Comparison of ENCODE assay signal across 9 mouse cellular contexts in the genomic region with DNA sequence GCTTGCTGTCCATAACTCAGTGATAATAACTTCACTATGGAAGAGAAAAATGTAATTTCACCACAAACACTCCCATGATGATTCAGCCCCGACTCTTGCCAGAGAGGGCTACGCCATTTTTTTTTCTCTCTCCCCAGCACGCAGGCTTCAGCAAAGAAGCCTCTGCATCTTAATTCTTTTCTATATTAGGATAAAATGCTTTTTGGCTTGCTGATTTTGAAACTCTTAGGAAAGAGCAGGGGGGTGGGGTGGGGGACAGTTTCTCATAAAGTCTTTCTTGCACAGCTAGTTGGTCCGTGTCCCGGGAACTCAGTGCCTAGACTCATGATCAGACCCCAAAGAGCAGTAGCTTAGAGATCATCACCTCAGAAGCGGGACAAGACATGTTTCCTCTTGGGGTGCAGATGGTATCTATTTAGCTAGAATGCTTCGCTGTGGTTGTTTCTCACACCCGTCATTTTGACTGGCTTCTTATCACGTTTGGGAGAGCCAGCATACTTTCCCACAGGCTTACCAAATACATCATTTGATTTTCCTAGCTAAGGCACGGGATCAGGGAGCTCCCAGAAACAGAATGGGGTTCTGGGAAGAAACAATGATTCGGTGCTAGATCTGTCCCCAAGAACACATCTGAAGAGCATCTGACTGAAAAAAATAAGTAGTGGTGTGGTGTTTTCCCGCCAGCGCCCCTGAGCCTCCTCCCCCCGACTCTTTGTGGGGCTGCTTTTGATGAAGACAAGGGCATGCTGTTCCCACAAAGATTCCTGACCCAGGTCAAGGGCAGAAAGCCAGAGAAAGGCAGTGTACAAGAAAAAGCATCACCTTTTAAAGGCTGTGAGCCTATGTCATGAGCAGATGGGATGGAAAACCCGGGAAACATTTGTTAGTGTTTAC.
A peak's percentile ranks its signal among the peaks of the same experiment; 100 is the strongest.
DNase-seq lines count a peak whose midpoint lies in the region; ATAC-seq lines count a peak whose summit lies in the region.
"Had no signal": no experiment of that assay in that cellular context is flagged by ENCODE, and none has a peak within 500 bp of the region (broad histone marks: within the 10 kb centered on the region; RNA-seq: fewer than 3 reads in every experiment).

No protein-coding gene starts in this region.

- H3K27ac ChIP-seq in kidney, embryonic 14.5 days (ENCODE audit: low read depth, low read length), result peak overlapping the region; percentile 38; the same call in 1 of the 2 replicates
- H3K27ac ChIP-seq in embryonic facial prominence, embryonic 15.5 days (replicated peaks), result peak overlapping the region; percentile 77
- peak overlapping the region; percentile 44 for H3K27ac ChIP-seq in midbrain, embryonic 16.5 days (ENCODE audit: low read length)

- no peaks in the 10 kb centered on the region for H3K9me3 ChIP-seq in kidney, embryonic 14.5 days (ENCODE audit: control insufficient read depth, low read length)
- no peaks in the 10 kb centered on the region for H3K9me3 ChIP-seq in embryonic facial prominence, embryonic 15.5 days (replicated peaks)
- no peaks in the 10 kb centered on the region for H3K9me3 ChIP-seq in midbrain, embryonic 16.5 days (replicated peaks; ENCODE audit: control insufficient read depth, low read length, poor library complexity, severe bottlenecking)

- DNase-seq in kidney, postnatal 36 days, result no peak
- DNase-seq in heart, postnatal 4 days, result peak; percentile 23
- DNase-seq in thymus, postnatal 4 days, result no peak
- DNase-seq in layer of hippocampus, adult 11-12 months (ENCODE audit: low spot score), result no peak
- no peak for DNase-seq in kidney, adult 11 months

- H3K27me3 ChIP-seq in kidney, embryonic 14.5 days (ENCODE audit: control insufficient read depth, insufficient read depth, low read length), result no peaks in the 10 kb centered on the region
- no peaks in the 10 kb centered on the region for H3K27me3 ChIP-seq in embryonic facial prominence, embryonic 15.5 days
- no peaks in the 10 kb centered on the region for H3K27me3 ChIP-seq in midbrain, embryonic 16.5 days (ENCODE audit: control insufficient read depth, insufficient read depth, low read depth, low read length)
- H3K27me3 ChIP-seq: Patski had no signal

- H3K4me2 ChIP-seq in kidney, embryonic 14.5 days (replicated peaks; ENCODE audit: low read depth, low read length), result no peak overlapping the region
- peak overlapping the region; percentile 45 for H3K4me2 ChIP-seq in embryonic facial prominence, embryonic 15.5 days (replicated peaks)
- H3K4me2 ChIP-seq in midbrain, embryonic 16.5 days (ENCODE audit: low read length), result no peak overlapping the region

- H3K9ac ChIP-seq in kidney, embryonic 14.5 days (ENCODE audit: low read depth, low read length), result no peak overlapping the region
- H3K9ac ChIP-seq in embryonic facial prominence, embryonic 15.5 days, result no peak overlapping the region
- no peak overlapping the region for H3K9ac ChIP-seq in midbrain, embryonic 16.5 days (ENCODE audit: low read depth, low read length)

- WGBS in kidney, embryonic 14.5 days, result 62% methylated on average over 15 of the region's 15 CpGs
- WGBS in embryonic facial prominence, embryonic 15.5 days, result 24% methylated on average over 15 of the region's 15 CpGs
- 61% methylated on average over 15 of the region's 15 CpGs for WGBS in midbrain, embryonic 16.5 days

- no peaks in the 10 kb centered on the region for H3K36me3 ChIP-seq in kidney, embryonic 14.5 days (ENCODE audit: control insufficient read depth, insufficient read depth, low read length)
- H3K36me3 ChIP-seq in embryonic facial prominence, embryonic 15.5 days, result no peaks in the 10 kb centered on the region
- H3K36me3 ChIP-seq in midbrain, embryonic 16.5 days (ENCODE audit: control insufficient read depth, insufficient read depth, low read length), result no peaks in the 10 kb centered on the region

- no peak for ATAC-seq in kidney, embryonic 14.5 days (ENCODE audit: low FRiP score, low TSS enrichment)
- ATAC-seq in embryonic facial prominence, embryonic 15.5 days (ENCODE audit: insufficient number of reproducible peaks, low FRiP score, low TSS enrichment, low read depth), result no peak
- ATAC-seq in midbrain, embryonic 16.5 days, result no peak
- ATAC-seq: Patski had no signal

- peaks cover 9% of the 10 kb centered on the region for H3K4me1 ChIP-seq in kidney, embryonic 14.5 days (ENCODE audit: control insufficient read depth, insufficient read depth, low read length)
- peaks cover 8% of the 10 kb centered on the region for H3K4me1 ChIP-seq in embryonic facial prominence, embryonic 15.5 days
- peaks cover 16% of the 10 kb centered on the region for H3K4me1 ChIP-seq in midbrain, embryonic 16.5 days (ENCODE audit: control insufficient read depth, insufficient read depth, low read length)

- H3K4me3 ChIP-seq in kidney, embryonic 14.5 days (ENCODE audit: low read length), result no peak overlapping the region
- H3K4me3 ChIP-seq in embryonic facial prominence, embryonic 15.5 days (replicated peaks), result peak overlapping the region; percentile 13
- H3K4me3 ChIP-seq in midbrain, embryonic 16.5 days (ENCODE audit: low read depth, low read length), result no peak overlapping the region
